Mouse (Mus musculus) CH12.LX (cell line): ENCODE measurements around the gene Glra2. TPM values are rescaled to one million over a fixed set of nuclear protein-coding genes. Genes with fewer than 3 reads are reported as not detected.

Source experiments
- DNase-seq: peaks from one replicate; pipeline ENCODE4 v3.0.0-alpha.2; 2013; ENCODE audit errors: extremely low read depth
- H3K27ac ChIP-seq: 2 replicates; pipeline ENCODE4 v1.5.1; 2012; ENCODE audit warnings: low read depth, mild to moderate bottlenecking, control low read depth, moderate library complexity; ENCODE audit not compliant: insufficient read depth
- H3K27me3 ChIP-seq: replicated peaks from 2 replicates; pipeline ENCODE3; 2012; ENCODE audit warnings: inconsistent platforms
- H3K36me3 ChIP-seq, 2 experiments: replicated peaks in 1 of 2; 2 replicates each; pipeline versions ENCODE3 to v1.6.1; 2012; ENCODE audit warnings: inconsistent platforms in 1 of 2, low read length in 1 of 2, mild to moderate bottlenecking in 1 of 2, mixed read lengths in 1 of 2, moderate library complexity in 1 of 2; ENCODE audit not compliant: control insufficient read depth in 1 of 2, insufficient read depth in 1 of 2
- H3K4me1 ChIP-seq, 2 experiments: 2 replicates each; pipeline ENCODE4 v1.6.1; 2012; ENCODE audit warnings: inconsistent platforms in 1 of 2, moderate library complexity in 1 of 2; ENCODE audit not compliant: insufficient read depth in 2 of 2, control insufficient read depth in 1 of 2
- H3K4me2 ChIP-seq: 2 replicates; pipeline ENCODE4 v1.6.1; 2012; ENCODE audit warnings: low read depth, mild to moderate bottlenecking, control low read depth; ENCODE audit not compliant: poor library complexity, insufficient read depth, severe bottlenecking
- H3K4me3 ChIP-seq, 3 experiments: fragments of 150-350 bp in 1 of 3; sonication (generic) in 1 of 3; replicated peaks in 1 of 3; 2 replicates each; pipeline versions ENCODE3 to v1.5.1; 2011 to 2012; ENCODE audit warnings: low read depth in 2 of 3, low read length in 2 of 3, mild to moderate bottlenecking in 2 of 3, moderate library complexity in 2 of 3, control low read depth in 1 of 3, improper control_type of control experiment in 1 of 3, inconsistent platforms in 1 of 3, mixed read lengths in 1 of 3; ENCODE audit not compliant: poor library complexity in 1 of 3
- H3K79me2 ChIP-seq: replicated peaks from 2 replicates; pipeline ENCODE4 v1.6.1; 2012; ENCODE audit warnings: mild to moderate bottlenecking, moderate library complexity; ENCODE audit not compliant: control insufficient read depth, poor library complexity, insufficient read depth, severe bottlenecking; ENCODE audit errors: extremely low read depth
- H3K9ac ChIP-seq: 2 replicates; pipeline ENCODE4 v1.6.1; 2012; ENCODE audit warnings: low read depth, mild to moderate bottlenecking, control low read depth, moderate library complexity; ENCODE audit not compliant: insufficient read depth
- H3K9me3 ChIP-seq: replicated peaks from 2 replicates; pipeline ENCODE3; 2012; ENCODE audit warnings: low read length, inconsistent platforms, mixed read lengths
- BHLHE40 ChIP-seq: IDR thresholded peaks from 2 replicates; pipeline ENCODE4 v1.6.1; 2011; ENCODE audit warnings: mild to moderate bottlenecking, low read depth, low read length, improper control_type of control experiment
- CHD1 ChIP-seq: IDR thresholded peaks from 2 replicates; pipeline ENCODE4 v1.6.1; 2012; ENCODE audit warnings: low read depth, low read length, improper control_type of control experiment, inconsistent platforms
- CHD2 ChIP-seq: IDR thresholded peaks from 2 replicates; pipeline ENCODE4 v1.6.1; 2011; ENCODE audit warnings: low read length, improper control_type of control experiment
- ELF1 ChIP-seq: IDR thresholded peaks from 2 replicates; pipeline ENCODE4 v1.6.1; 2014; ENCODE audit warnings: low read depth, mild to moderate bottlenecking, inconsistent platforms, low read length, improper control_type of control experiment
- GABPA ChIP-seq: IDR thresholded peaks from 2 replicates; pipeline ENCODE4 v1.6.1; 2012; ENCODE audit warnings: low read depth, low read length, improper control_type of control experiment, inconsistent platforms; ENCODE audit not compliant: insufficient replicate concordance
- HCFC1 ChIP-seq: IDR thresholded peaks from 2 replicates; pipeline ENCODE4 v1.6.1; 2012; ENCODE audit warnings: low read depth, mild to moderate bottlenecking, inconsistent platforms, low read length, improper control_type of control experiment
- IRF4 ChIP-seq: IDR thresholded peaks from 2 replicates; pipeline ENCODE4 v1.6.1; 2014; ENCODE audit warnings: low read depth, mild to moderate bottlenecking, inconsistent platforms, low read length, improper control_type of control experiment
- JUN ChIP-seq: IDR thresholded peaks from 2 replicates; pipeline ENCODE4 v1.6.1; 2011; ENCODE audit warnings: low read depth, mild to moderate bottlenecking, low read length, improper control_type of control experiment, moderate library complexity; ENCODE audit not compliant: insufficient read depth
- MAX ChIP-seq: IDR thresholded peaks from 2 replicates; pipeline ENCODE4 v1.6.1; 2011; ENCODE audit warnings: low read length, improper control_type of control experiment
- MAZ ChIP-seq: IDR thresholded peaks from 2 replicates; pipeline ENCODE4 v1.6.1; 2012; ENCODE audit warnings: low read depth, mild to moderate bottlenecking, inconsistent platforms, low read length, improper control_type of control experiment, moderate library complexity
- MEF2A ChIP-seq: IDR thresholded peaks from 2 replicates; pipeline ENCODE4 v1.6.1; 2014; ENCODE audit warnings: low read depth, mild to moderate bottlenecking, inconsistent platforms, low read length, improper control_type of control experiment, borderline replicate concordance
- MYC ChIP-seq: IDR thresholded peaks from 2 replicates; pipeline ENCODE4 v1.6.1; 2011; ENCODE audit warnings: low read depth, mild to moderate bottlenecking, improper control_type of control experiment, low read length
- NRF1 ChIP-seq: IDR thresholded peaks from 2 replicates; pipeline ENCODE4 v1.6.1; 2014; ENCODE audit warnings: low read depth, mild to moderate bottlenecking, inconsistent platforms, low read length, improper control_type of control experiment, moderate library complexity
- PAX5 ChIP-seq: IDR thresholded peaks from 2 replicates; pipeline ENCODE4 v1.6.1; 2012; ENCODE audit warnings: low read length, inconsistent platforms, mixed read lengths
- POLR2A ChIP-seq: IDR thresholded peaks from 2 replicates; pipeline ENCODE4 v1.6.1; 2011; ENCODE audit warnings: low read depth, mild to moderate bottlenecking, improper control_type of control experiment, low read length
- POLR2AphosphoS2 ChIP-seq: IDR thresholded peaks from 2 replicates; pipeline ENCODE4 v1.6.1; 2011; ENCODE audit warnings: low read depth, low read length, improper control_type of control experiment
- RAD21 ChIP-seq: IDR thresholded peaks from 2 replicates; pipeline ENCODE4 v1.6.1; 2011; ENCODE audit warnings: low read depth, mild to moderate bottlenecking, low read length, improper control_type of control experiment, moderate library complexity
- TCF12 ChIP-seq: IDR thresholded peaks from 2 replicates; pipeline ENCODE4 v1.6.1; 2014; ENCODE audit warnings: low read depth, mild to moderate bottlenecking, inconsistent platforms, low read length, improper control_type of control experiment
- UBTF ChIP-seq: IDR thresholded peaks from 2 replicates; pipeline ENCODE4 v1.6.1; 2012; ENCODE audit warnings: low read depth, mild to moderate bottlenecking, inconsistent platforms, low read length, improper control_type of control experiment, moderate library complexity
- USF2 ChIP-seq: conservative IDR thresholded peaks from 2 replicates; pipeline ENCODE4 v1.6.1; 2011; ENCODE audit warnings: low read depth, low read length, improper control_type of control experiment
- ZC3H11A ChIP-seq: IDR thresholded peaks from 2 replicates; pipeline ENCODE4 v1.6.1; 2012; ENCODE audit warnings: low read depth, mild to moderate bottlenecking, inconsistent platforms, low read length, improper control_type of control experiment
- ZKSCAN1 ChIP-seq: IDR thresholded peaks from 2 replicates; pipeline ENCODE4 v1.6.1; 2012; ENCODE audit warnings: low read depth, inconsistent platforms, low read length, improper control_type of control experiment, borderline replicate concordance
- ZMIZ1 ChIP-seq: IDR thresholded peaks from 2 replicates; pipeline ENCODE4 v1.6.1; 2012; ENCODE audit warnings: low read depth, mild to moderate bottlenecking, inconsistent platforms, low read length, improper control_type of control experiment
- dilution Hi-C: fragments of 300-500 bp; cut with MboI; formaldehyde crosslinking; loops from 2 replicates; pipeline ENCODE4 v1.14.3; 2020; ENCODE audit warnings: low sequenced_read_pairs; ENCODE audit not compliant: extremely low pct_unique_long_range_greater_than_20kb, extremely low pct_ligation_motif_present
- in situ Hi-C: fragments of 300-500 bp; cut with MboI; formaldehyde crosslinking; loops from 3 replicates; pipeline ENCODE4 v1.14.3; 2019; ENCODE audit warnings: low sequenced_read_pairs, low pct_ligation_motif_present, low pct_unique_long_range_greater_than_20kb, mixed read lengths
- polyA plus RNA-seq: library from polyadenylated mRNA; unstranded; fragments of >175 nt; gene quantifications from 2 replicates; pipeline ENCODE4 v1.2.1, GENCODE M21; 2012; ENCODE audit warnings: low read depth; ENCODE audit not compliant: insufficient read length
- total RNA-seq, 2 experiments: library from RNA; depleted of rRNA; stranded (reverse); fragments of 300-350 nt in 1 of 2; fragments of >200 nt in 1 of 2; gene quantifications; 2 replicates each; pipeline ENCODE4 v1.2.3; 2012 to 2014

Glra2 gene
- total RNA-seq (2012; rRNA removed): not detected in 2 replicates
- not detected in 2 replicates for total RNA-seq (2014; rRNA removed)
- polyA plus RNA-seq: not detected in 2 replicates

DNA sequence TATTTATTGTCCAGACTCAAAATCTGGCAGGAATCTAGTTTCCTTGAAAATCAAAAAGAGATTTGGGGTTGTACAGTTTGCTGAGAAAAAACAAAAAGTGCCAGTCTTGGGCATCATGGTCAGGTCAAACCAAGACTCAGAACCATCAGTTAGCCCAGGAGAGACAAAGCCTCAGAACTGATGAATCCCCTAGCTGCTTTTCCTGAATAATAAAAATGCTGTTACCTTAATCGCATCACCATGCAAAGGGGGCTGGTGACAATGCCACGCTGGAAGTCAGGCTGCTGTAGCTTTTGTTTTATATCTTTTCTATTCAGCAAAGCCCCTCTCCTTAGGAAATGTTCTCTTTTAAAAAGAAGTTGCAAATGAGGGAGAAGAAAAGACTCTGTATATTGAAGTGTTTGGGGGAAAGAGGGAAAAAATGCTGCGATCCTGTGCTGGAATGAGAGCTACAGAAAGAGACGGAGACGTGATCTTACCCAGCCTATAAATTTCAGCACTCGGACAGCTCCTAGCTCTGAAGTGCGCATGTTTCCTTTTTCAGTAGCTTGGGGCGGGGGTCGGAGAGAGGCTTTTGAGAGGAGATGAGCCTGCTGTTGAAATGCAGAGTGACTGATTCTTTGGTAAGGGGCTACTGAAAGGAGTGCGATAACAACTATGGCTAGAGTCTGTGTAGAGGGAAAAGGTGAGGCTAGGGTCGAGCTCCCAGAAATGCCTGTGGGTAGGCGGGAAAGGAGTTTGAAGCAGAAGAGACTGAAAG lies at the start of gene Glra2:
TSS of gene Glra2 (minus strand) at position 455 of the 760 bp plus-strand sequence.
- no peak within 1 kb of the TSS for H3K27ac ChIP-seq
- in situ Hi-C loops: no loop called here

DNA sequence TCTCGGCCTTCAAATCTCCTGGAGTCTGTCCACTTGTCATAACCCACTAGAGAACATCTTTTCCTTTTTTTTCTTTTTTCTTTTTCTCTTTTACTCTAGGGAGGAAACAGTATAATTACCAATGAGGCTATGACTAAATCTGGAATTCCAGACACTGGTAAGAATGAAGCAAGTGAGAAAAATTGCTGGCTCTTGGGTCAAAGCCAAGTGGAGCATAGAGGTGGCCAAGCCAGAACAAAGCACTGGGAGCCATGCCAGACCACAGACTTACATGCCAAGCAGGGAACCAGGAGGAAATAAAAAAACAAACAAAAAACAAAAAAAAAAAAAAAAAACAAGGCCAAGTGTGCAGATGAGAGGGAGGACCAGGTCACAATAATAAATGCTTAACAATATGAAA lies 35.6 kb upstream of the Glra2 start:
- no peaks in the 10 kb centered on the region for H3K9me3 ChIP-seq
- H3K36me3 ChIP-seq: no peaks in the 10 kb centered on the region
- no peak overlapping the region for H3K4me2 ChIP-seq
- no peak overlapping the region for H3K4me3 ChIP-seq
- no peak overlapping the region for H3K27ac ChIP-seq
- H3K27me3 ChIP-seq: no peaks in the 10 kb centered on the region
- H3K79me2 ChIP-seq: no peaks in the 10 kb centered on the region
- in situ Hi-C loops: no loop called here
- no peak overlapping the region for H3K9ac ChIP-seq
- DNase-seq: no peak
- no peak for TF ChIP-seq TCF12
- no peak for TF ChIP-seq UBTF
- TF ChIP-seq PAX5: no peak
- no peak for TF ChIP-seq RAD21
- TF ChIP-seq USF2: no peak
- TF ChIP-seq GABPA: no peak
- TF ChIP-seq MAZ: no peak
- TF ChIP-seq, all 38 proteins: peak for 0
- H3K4me1 ChIP-seq: no peaks in the 10 kb centered on the region
- dilution Hi-C loops: no loop called here

More for the DNA sequence above, at the start of gene Glra2:
- H3K4me2 ChIP-seq: no peak within 1 kb of the TSS
- H3K79me2 ChIP-seq: no peaks in the 10 kb centered on the region
- no peaks in the 10 kb centered on the region for H3K36me3 ChIP-seq
- no peak within 1 kb of the TSS for H3K4me3 ChIP-seq
- DNase-seq: peak; percentile 8
- no peaks in the 10 kb centered on the region for H3K9me3 ChIP-seq
- H3K9ac ChIP-seq: no peak within 1 kb of the TSS
- H3K4me1 ChIP-seq: no peaks in the 10 kb centered on the region
- TF ChIP-seq POLR2A (no peak), RAD21 (no peak), POLR2AphosphoS2 (no peak), MEF2A (no peak), ZKSCAN1 (no peak), UBTF (no peak), HCFC1 (no peak), BHLHE40 (no peak), CHD1 (no peak), MAZ (no peak), IRF4 (no peak), NRF1 (no peak), JUN (no peak), CHD2 (no peak), ZC3H11A (no peak), ZMIZ1 (no peak), MYC (no peak), MAX (no peak), ELF1 (no peak), TCF12 (no peak)
- TF ChIP-seq, all 38 proteins: peak for 0
- dilution Hi-C loops: no loop called here
- H3K27me3 ChIP-seq: no peaks in the 10 kb centered on the region
